Mouse (Mus musculus) hindbrain, embryonic 14.5 days (tissue): ENCODE measurements around the gene Tsen15. TPM values are rescaled to one million over a fixed set of nuclear protein-coding genes. Genes with fewer than 3 reads are reported as not detected.

Experiments used
- ATAC-seq: fragments of 200-750 bp; cut with Nextera tagmentation; 2 replicates; pipeline ENCODE4 v1.8.0; 2017; ENCODE audit warnings: moderate number of reproducible peaks, mild to moderate bottlenecking, moderate TSS enrichment, moderate library complexity; ENCODE audit not compliant: low FRiP score
- DNase-seq: peaks from one replicate; pipeline ENCODE4 v3.0.0-alpha.2; 2015; ENCODE audit warnings: low spot score
- H3K27ac ChIP-seq: fragments of 300-500 bp; sonication (generic); 2 replicates; pipeline ENCODE4 v1.5.1; 2014; ENCODE audit warnings: mild to moderate bottlenecking, moderate library complexity
- H3K27me3 ChIP-seq: fragments of 300-500 bp; sonication (generic); 2 replicates; pipeline ENCODE4 v1.6.1; 2014; ENCODE audit warnings: mild to moderate bottlenecking, low read length, mixed read lengths; ENCODE audit not compliant: control insufficient read depth, insufficient read depth
- H3K36me3 ChIP-seq: fragments of 300-500 bp; sonication (generic); replicated peaks from 2 replicates; pipeline ENCODE4 v1.6.1; 2014; ENCODE audit not compliant: control insufficient read depth, insufficient read depth
- H3K4me1 ChIP-seq: fragments of 300-500 bp; sonication (generic); replicated peaks from 2 replicates; pipeline ENCODE4 v1.6.1; 2014; ENCODE audit warnings: antibody characterized with exemption, low read length, mixed read lengths; ENCODE audit not compliant: control insufficient read depth, insufficient read depth
- H3K4me2 ChIP-seq: fragments of 300-500 bp; sonication (generic); replicated peaks from 2 replicates; pipeline ENCODE4 v1.6.1; 2014; ENCODE audit warnings: mild to moderate bottlenecking, moderate library complexity
- H3K4me3 ChIP-seq: fragments of 300-500 bp; sonication (generic); replicated peaks from 2 replicates; pipeline ENCODE4 v1.5.1; 2014; ENCODE audit warnings: mild to moderate bottlenecking, low read length
- H3K9ac ChIP-seq: fragments of 300-500 bp; sonication (generic); 2 replicates; pipeline ENCODE4 v1.6.1; 2014
- H3K9me3 ChIP-seq: fragments of 300-500 bp; sonication (generic); 2 replicates; pipeline ENCODE4 v1.6.1; 2016; ENCODE audit warnings: low read length; ENCODE audit not compliant: control insufficient read depth
- WGBS: fragments of 180-500 bp; shearing (Covaris S2); extraction: QIAGEN DNeasy Blood & Tissue Kit; methylation state at CpG from one replicate; pipeline ENCODE4 v1.1.7; 2014; 5-methylcytosine and 5-hydroxymethylcytosine counted together
- polyA plus RNA-seq: library from polyadenylated mRNA; unstranded; fragments of >200 nt; fragmentation: Nextera tagmentation; extraction: Ambion mirVana; gene quantifications from 2 replicates; pipeline ENCODE4 v1.2.1, GENCODE M21; 2014

Gene Tsen15
- polyA plus RNA-seq: 37.9 and 39.2 TPM in 2 replicates

DNA sequence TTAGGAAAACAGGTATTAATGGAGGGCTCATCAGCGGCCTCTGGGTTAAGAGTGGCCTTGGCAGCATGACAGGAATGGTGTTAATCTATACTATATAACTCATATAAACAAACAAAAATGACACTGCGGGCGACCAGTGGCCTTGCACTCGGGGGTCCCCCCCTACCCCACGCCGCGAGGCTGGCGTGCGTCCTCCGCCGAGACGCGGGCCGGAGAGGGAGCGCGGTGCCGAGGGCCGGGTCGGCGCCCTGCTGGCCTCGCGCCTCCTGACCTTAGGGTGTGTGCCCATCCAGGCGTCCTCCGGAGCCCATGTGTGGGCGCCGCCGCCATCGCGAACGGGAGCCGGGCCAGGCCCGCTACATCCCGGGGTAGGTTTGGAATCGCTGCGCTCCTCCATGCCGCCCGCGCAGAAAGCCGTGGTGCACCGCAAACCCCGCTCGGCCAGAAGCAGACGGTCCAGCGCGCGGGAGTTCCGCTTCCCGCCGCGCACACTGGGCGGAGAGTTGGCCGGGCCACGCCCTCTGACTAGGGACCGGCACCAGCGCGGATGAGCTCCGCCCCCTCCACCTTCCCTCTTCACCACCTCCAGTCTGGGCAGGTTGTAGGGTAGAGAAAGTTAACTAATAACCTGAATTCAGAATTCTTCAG is at the start of gene Tsen15:
TSS of gene Tsen15 (minus strand) at position 501 of the 648 bp plus-strand sequence.
- no peaks in the 10 kb centered on the region for H3K9me3 ChIP-seq
- H3K4me1 ChIP-seq: no peaks in the 10 kb centered on the region
- DNase-seq (peak; percentile 71), ATAC-seq (peak; percentile 96)
- H3K27ac ChIP-seq: no peak within 1 kb of the TSS
- peak within 1 kb of the TSS; percentile 62 for H3K4me2 ChIP-seq
- WGBS: under 1% methylated on average over 57 of the region's 57 CpGs
- peak within 1 kb of the TSS; percentile 81 for H3K9ac ChIP-seq
- no peaks in the 10 kb centered on the region for H3K36me3 ChIP-seq
- H3K27me3 ChIP-seq: no peaks in the 10 kb centered on the region
- peak within 1 kb of the TSS; percentile 68 for H3K4me3 ChIP-seq

DNA sequence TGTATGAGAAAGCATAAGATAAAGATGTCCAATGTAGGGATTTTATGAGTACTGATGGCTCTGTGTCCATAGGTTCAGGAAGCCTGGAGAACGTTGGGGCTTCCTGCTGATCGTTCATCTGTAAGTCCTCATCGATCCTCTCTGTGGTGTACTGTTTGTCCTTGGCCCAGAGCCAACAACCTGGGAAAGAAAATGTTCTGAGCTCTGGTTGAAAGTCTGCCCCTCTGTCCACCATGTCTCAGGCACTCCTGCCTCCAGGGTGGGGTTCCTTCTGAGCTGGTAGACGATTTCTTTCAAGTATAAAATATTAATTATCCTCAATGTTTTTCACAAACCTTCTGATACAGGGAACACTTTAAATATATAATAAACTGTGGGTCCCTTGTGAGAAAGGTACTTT is 47.7 kb upstream of the Tsen15 start:
- no peak overlapping the region for H3K4me3 ChIP-seq
- H3K27ac ChIP-seq: no peak overlapping the region
- H3K27me3 ChIP-seq: no peaks in the 10 kb centered on the region
- no peaks in the 10 kb centered on the region for H3K36me3 ChIP-seq
- no peak overlapping the region for H3K4me2 ChIP-seq
- ATAC-seq (no peak), DNase-seq (no peak)
- no peaks in the 10 kb centered on the region for H3K4me1 ChIP-seq
- no peaks in the 10 kb centered on the region for H3K9me3 ChIP-seq
- no peak overlapping the region for H3K9ac ChIP-seq
- 90% methylated on average over 4 of the region's 4 CpGs for WGBS

DNA sequence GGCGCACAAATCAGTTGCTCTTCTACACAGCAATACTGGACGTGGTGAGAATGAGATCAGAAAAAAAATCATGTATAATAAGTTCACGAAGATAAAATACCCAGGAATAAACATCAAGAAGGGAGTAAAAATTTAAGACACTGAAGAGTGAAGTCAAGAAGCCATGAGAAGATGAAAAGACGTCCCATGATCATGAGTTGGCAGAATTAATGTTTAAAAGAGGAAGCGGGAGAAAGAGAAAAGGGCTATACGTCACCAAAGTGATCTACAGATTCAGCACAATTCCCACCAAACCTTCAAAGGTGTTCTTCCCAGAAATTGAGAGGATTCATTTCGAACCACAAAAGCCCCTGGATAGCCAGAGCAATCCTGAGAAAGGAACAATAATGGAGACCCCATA is 43.3 kb upstream of the Tsen15 start:
- H3K27me3 ChIP-seq: no peaks in the 10 kb centered on the region
- H3K36me3 ChIP-seq: no peaks in the 10 kb centered on the region
- WGBS: 91% methylated on average over 7 of the region's 7 CpGs
- no peak overlapping the region for H3K9ac ChIP-seq
- no peak for ATAC-seq
- no peak overlapping the region for H3K4me3 ChIP-seq
- H3K4me1 ChIP-seq: no peaks in the 10 kb centered on the region
- no peaks in the 10 kb centered on the region for H3K9me3 ChIP-seq
- no peak for DNase-seq
- H3K27ac ChIP-seq: no peak overlapping the region
- H3K4me2 ChIP-seq: no peak overlapping the region

DNA sequence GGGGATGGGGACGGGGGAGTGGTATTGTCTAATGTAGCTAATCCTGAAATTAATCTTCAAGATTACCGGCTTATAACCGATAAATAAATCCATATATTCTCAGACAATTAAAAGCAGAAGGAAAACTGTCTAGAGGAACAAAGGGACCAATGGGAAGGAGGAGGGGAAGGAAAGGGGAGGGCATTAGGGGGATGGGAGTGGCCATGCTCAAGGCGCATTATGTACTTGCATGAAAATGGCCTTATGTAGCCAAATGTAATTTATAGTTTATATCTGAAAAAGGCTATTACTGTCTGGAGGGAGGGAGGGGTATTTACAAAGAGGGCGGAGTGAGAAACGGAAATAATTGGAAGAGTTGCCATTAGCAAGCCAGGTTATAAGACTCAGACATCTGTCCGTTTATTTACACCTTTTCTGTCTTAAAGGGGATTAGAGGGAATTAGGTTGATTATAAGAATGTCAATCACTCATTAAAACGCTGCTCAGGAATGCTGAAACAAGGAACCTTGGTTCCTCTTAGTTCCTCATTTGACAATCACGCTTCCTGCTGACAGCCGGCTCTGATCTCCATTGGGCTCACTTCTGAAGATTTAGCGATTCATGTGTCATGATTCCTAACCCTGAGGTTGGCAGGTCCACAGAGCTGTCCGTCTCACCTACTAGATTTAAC is 41.6 kb upstream of the Tsen15 start:
- Histone ChIP-seq H3K27me3 (no peaks in the 10 kb centered on the region), H3K4me3 (no peak overlapping the region), H3K4me1 (no peaks in the 10 kb centered on the region), H3K27ac (no peak overlapping the region), H3K36me3 (no peaks in the 10 kb centered on the region), H3K4me2 (no peak overlapping the region), H3K9me3 (no peaks in the 10 kb centered on the region), H3K9ac (no peak overlapping the region)
- DNase-seq: no peak
- ATAC-seq: no peak
- WGBS: 82% methylated on average over 12 of the region's 12 CpGs

DNA sequence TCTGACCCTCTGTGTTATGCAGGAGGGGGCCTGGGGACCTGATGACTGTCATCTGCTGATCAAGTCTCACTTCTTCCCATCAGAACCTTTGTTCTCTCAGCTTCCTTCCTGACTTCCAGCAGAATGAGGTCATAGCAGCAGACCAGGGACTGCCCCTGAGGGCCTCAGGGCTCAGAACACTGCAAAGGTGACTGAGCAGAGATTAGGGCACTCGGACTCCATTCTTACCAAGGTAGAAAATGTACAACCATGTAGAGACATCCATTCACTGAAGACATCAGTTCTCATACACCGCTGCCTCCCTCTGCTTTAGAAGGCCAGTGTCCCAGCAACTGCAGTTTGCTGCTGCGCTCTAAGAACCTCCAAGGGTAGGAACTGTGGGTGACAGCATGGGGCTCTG is 36.6 kb upstream of the Tsen15 start:
- H3K36me3 ChIP-seq: no peaks in the 10 kb centered on the region
- no peak overlapping the region for H3K4me3 ChIP-seq
- H3K27ac ChIP-seq: no peak overlapping the region
- H3K9ac ChIP-seq: no peak overlapping the region
- 95% methylated on average over 3 of the region's 3 CpGs for WGBS
- H3K4me1 ChIP-seq: no peaks in the 10 kb centered on the region
- DNase-seq (no peak), ATAC-seq (no peak)
- H3K4me2 ChIP-seq: no peak overlapping the region
- no peaks in the 10 kb centered on the region for H3K27me3 ChIP-seq
- no peaks in the 10 kb centered on the region for H3K9me3 ChIP-seq

DNA sequence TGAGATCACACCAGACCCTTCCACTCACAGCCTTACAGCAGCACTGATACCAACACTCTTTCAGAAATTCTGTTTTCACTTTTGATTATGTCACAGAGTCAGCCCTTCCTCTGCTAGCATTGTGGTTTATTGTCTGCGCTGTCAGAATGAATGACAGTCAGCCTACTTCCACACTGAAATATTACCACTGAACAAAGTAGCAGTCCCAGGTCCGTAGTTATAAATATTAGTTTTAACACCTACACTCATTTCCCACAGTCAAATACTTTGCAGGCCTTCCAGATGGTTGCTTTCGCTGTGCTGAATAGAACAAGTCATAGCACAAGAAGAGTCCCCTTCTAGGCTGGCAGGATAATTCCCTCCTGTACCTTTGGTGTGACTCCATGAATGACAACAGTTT is 35.8 kb upstream of the Tsen15 start:
- no peak overlapping the region for H3K9ac ChIP-seq
- no peak overlapping the region for H3K4me3 ChIP-seq
- no peaks in the 10 kb centered on the region for H3K9me3 ChIP-seq
- no peak overlapping the region for H3K27ac ChIP-seq
- H3K36me3 ChIP-seq: no peaks in the 10 kb centered on the region
- ATAC-seq: no peak
- no peak overlapping the region for H3K4me2 ChIP-seq
- no peaks in the 10 kb centered on the region for H3K4me1 ChIP-seq
- H3K27me3 ChIP-seq: no peaks in the 10 kb centered on the region
- DNase-seq: no peak
- WGBS: 79% methylated on average over 3 of the region's 3 CpGs

DNA sequence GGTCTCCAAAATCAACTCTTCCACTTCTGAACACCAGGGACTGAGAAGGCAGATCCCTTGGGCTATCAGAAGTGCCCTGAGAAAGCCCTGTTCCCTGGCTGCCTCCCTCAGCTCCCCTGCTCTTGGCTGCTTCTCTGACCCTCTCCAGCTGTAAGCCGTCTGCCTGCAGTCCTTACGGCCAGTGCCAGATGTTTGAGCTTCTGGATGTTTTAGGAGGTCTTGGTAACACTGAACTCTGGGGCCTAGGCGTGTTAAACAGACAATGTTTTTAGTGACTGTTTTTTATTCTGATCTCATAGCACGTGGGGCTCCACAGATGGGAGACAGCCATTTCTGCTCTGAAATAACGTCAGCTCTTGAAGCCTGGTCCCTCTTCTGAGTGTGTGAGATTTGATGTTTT is 31.1 kb upstream of the Tsen15 start:
- H3K27ac ChIP-seq: no peak overlapping the region
- no peak for ATAC-seq
- peaks cover 3% of the 10 kb centered on the region; the same call in 1 of the 2 replicates for H3K9me3 ChIP-seq
- H3K27me3 ChIP-seq: no peaks in the 10 kb centered on the region
- no peak overlapping the region for H3K9ac ChIP-seq
- H3K4me2 ChIP-seq: no peak overlapping the region
- H3K4me1 ChIP-seq: no peaks in the 10 kb centered on the region
- WGBS: 43% methylated on average over 5 of the region's 5 CpGs
- H3K4me3 ChIP-seq: no peak overlapping the region
- H3K36me3 ChIP-seq: no peaks in the 10 kb centered on the region
- no peak for DNase-seq

DNA sequence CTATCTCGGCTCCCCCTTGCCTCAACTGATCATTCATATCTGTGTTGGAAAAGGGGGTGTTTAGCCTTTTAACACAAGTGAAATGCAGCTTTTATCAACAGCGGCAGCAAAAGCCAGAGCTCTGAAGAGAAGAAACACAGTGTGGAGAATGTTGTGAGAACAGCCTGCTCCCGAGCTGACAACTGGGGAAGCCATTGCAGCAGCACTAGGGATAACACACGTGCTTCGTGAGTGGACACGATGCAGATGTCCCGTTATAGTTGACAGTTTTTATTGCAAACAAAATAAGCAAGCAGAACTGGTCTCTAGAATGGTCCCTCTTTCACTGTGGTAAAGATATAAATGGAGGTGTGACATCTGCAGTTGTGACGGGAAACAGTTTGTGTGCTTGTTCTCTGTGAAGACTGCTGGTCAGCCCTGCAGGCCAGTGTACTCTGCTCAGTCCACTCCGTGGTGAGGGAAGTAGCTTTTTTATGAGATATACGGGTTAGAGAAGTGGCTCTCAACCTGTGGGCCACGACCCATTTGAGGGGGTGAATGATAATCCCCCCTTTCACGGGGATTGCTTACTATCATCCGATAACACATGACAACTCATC is 29.9 kb upstream of the Tsen15 start:
- Histone ChIP-seq H3K4me3 (no peak overlapping the region), H3K27me3 (no peaks in the 10 kb centered on the region), H3K36me3 (no peaks in the 10 kb centered on the region), H3K4me2 (no peak overlapping the region), H3K9ac (no peak overlapping the region), H3K4me1 (no peaks in the 10 kb centered on the region), H3K9me3 (peaks cover 7% of the 10 kb centered on the region; the same call in 1 of the 2 replicates), H3K27ac (no peak overlapping the region)
- 91% methylated on average over 13 of the region's 13 CpGs for WGBS
- DNase-seq (no peak), ATAC-seq (no peak)

DNA sequence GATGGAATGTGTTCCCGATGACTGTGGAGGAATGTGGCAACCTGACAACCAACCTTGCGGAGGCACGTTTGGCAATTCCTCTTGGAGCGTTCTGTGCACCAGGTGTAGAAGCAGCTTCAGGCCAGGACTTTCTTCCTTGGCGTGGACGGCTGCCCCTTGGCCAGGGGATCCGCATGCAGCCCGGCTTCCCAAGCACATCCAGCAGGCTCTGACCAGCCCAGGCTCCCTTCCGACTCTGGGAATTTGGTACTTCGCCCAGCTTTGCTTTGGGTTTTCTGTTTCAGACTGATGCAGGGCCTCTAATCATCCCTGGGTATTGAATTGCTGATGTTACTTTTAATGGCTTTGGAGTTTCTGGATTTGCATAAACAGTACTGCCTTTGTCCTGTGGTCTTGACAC is 28.0 kb upstream of the Tsen15 start:
- DNase-seq: no peak
- Histone ChIP-seq H3K27ac (no peak overlapping the region), H3K27me3 (no peaks in the 10 kb centered on the region), H3K9me3 (peaks cover 7% of the 10 kb centered on the region; the same call in 1 of the 2 replicates), H3K4me2 (no peak overlapping the region), H3K4me1 (no peaks in the 10 kb centered on the region), H3K4me3 (no peak overlapping the region), H3K9ac (no peak overlapping the region), H3K36me3 (no peaks in the 10 kb centered on the region)
- ATAC-seq: peak; percentile 31; the same call in 1 of the 2 replicates
- WGBS: 76% methylated on average over 10 of the region's 10 CpGs
